Mouse (Mus musculus): ENCODE measurements around the gene Atf4.

Gene Atf4

DNA sequence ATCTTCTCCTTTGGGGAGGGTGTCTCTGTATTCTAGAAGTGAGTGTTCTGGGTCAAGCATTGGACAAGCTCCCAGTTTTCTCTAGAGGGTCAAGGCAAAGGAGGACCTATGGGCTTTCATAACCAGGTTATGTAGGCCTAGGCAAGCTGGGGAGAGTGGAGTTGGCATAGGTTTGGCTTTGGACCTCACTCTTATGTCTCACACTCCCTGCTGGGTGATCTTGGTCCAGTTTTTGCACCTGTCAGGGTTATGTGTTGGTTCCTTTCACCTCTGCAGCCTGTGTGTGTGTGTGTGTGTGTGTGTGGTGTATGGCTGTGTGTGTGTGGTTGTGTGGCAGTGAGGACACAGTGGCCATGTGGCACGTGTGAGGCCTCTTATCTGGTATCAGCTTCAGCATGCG, 24.1 kb downstream of the Atf4 start:
- no peak for DNase-seq (ENCODE audit: low read depth in 2 of 2, low spot score in 2 of 2)

DNA sequence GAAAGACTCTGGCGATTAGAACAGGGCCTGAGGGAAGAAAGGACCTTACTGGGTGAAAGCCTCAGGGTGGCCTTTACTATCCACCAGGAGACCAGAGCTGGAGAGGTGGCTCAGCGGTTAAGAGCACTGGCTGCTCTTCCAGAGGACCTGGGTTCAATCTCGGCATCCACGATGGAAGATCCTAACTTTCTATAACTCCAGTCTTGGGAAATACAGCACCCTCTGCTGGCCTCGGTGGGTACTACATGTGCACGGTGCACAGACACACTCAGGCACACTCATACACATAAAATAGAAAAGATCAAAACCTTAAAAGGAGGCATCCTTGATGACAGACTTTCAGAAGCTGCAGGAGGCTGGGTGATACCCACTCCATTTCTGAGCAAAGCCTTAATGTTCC, 25.7 kb downstream of the Atf4 start:
- no peak for DNase-seq (ENCODE audit: low read depth in 2 of 2, low spot score in 2 of 2)

DNA sequence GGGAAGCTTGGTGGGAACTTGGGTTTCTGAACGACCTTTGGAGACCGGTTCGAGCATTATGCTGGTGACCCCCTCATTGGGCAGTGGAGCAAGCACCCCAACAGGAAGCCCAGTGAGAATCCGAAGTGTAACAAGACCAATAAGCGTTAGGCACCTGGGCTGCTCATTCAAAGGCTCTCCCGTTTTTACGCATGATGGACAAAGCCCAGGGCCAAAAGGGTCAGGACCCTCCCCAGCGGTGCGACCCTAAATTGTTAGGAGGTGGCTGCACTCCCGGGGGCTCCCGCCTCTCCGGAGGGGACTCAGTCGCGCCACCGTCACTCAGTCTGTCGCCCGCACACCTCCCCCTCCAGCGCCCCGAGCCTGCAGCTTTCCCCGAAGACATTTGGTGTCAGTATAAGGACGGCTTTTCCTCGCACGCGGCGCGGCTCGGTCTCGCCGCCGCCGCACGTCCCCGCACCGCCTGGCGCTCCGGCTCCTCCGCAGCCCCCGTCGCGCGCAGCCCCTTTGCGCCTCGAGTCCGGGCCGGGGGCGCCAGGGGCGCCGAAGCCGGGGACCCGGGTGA, 31.9 kb downstream of the Atf4 start, which contains the start of gene Cacna1i:
Cacna1i (plus strand) TSS at position 388 of the 565 bp plus-strand sequence.
- DNase-seq (ENCODE audit: low read depth in 2 of 2, low spot score in 2 of 2): no peak

DNA sequence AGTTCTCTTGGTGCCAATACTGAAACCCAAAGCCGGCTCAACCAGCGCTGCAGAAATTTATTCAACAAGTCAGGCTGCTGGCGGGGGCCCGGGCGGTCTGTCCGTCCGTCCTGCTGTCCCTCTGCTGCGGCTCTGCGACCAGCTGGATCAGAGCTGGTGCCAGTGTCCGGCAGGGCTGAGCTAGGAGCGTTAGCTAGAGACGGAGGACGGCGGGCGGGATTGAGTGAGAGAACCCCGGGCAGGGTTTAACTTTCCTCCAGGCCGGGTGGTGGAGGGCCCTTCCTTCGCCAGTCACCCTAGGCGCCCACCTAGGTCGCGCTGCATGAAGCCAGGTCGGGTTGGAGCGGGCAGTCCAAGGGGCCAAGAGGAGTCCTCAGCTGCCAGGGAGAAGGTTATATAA, 33.1 kb downstream of the Atf4 start:
- no peak for DNase-seq (ENCODE audit: low read depth in 2 of 2, low spot score in 2 of 2)

DNA sequence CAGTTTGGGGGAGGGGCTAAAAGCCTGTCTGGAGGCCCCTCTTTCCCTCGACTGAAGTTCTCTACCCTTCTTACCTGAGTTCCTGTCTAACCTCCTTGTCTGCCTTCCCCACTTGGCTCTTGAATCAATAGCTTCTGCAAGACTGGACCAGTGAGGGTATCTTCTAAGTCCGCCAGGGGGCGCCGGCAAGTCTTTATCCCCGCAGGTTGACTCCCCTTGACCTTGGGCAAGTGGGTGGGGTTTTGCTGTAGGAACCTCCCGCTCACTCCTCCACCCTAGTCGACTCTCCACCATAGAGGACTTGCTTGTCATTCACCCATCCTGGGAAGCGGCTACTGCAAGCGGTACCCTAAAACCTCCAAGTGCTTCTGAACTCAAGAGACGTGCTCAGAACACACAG, 34.5 kb downstream of the Atf4 start:
- peak; percentile 74 to 85 for DNase-seq (ENCODE audit: low read depth in 2 of 2, low spot score in 2 of 2)

DNA sequence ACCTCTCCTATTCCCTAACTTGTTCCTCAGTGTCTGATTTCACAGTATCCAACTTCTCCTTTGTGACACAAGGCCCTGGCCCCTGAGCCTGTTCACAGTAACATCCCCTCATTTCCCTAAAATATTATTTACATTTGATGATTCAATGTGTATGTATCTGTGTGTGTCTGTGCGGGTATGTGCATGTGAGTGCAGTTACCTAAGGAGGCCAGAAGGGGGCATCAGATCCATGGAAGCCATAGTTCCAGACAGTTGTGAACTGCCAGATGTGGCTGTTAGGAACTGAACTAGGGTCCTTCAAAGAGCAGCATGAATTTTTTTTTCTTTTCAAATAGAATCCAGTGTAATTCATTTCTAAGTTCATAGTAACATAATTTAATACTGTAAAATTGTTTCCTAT, 42.2 kb downstream of the Atf4 start:
- no peak for DNase-seq (ENCODE audit: low read depth in 2 of 2, low spot score in 2 of 2)

DNA sequence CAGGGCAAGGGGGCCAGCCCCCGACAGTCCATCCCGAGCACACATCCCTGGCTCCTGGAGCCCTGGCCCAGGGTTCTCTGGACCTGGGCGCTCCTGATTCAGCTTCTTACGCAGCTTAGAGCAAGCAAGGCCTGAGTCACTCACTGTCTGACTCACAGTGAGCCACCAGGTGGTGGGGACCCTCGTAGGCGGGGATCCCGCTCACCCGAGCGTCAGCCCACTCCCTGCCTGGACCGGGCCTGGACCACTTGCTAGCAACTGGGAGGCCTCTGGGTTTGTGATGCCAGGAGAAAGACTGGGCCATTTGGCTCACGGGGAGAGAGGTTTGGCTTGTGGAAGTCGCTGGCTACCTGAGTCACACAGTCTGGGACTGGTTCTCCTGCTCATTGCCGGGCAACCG, 48.8 kb downstream of the Atf4 start:
- DNase-seq (ENCODE audit: low read depth in 2 of 2, low spot score in 2 of 2): no peak

DNA sequence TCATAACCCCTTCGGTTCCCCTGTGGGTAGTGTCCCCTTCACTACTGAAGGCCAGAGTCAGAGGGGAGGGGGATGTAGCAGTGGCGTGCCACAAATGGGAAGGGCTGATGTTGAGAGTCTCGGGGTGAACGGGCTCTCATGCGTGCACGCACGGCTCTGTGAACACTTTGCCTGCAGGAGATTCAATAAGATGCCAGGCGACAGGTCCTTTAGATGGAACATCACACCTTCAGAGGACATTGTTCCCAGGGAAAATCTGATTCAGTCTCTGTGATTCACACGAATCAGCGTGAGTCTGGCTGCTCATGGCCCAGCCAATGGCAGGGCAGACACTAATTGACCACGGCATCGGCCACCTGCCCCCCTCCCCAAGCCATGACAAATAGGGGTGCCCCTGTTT, 49.2 kb downstream of the Atf4 start:
- no peak for DNase-seq (ENCODE audit: low read depth in 2 of 2, low spot score in 2 of 2)

DNA sequence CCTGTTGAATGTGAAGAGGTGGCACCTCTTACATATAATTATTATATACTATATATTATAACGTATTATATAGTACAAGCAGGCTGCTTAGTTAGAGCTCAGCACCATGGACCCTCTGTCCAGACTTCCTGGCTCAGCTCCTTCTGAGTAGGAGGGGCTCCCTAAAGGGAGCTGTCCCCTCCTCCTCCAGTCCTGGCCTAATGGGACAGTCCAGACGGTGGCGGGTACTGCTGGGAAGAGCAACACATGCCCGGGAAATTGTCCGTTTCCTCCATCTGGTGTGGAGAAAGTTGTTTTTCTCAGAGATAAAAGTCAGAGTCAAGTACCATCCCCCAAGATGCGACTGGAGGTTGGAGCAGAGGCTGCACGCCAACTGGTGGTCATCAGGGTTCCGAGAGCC, 51.2 kb downstream of the Atf4 start:
- DNase-seq (ENCODE audit: low read depth in 2 of 2, low spot score in 2 of 2): no peak

Data from CD8-positive naive resting alpha-beta T cell, adult 2 months (primary cell).